Mouse (Mus musculus) adrenal gland, adult 2 months (tissue): ENCODE results near the gene Atxn2l. TPM values are rescaled to one million over a fixed set of nuclear protein-coding genes. Genes with fewer than 3 reads are reported as not detected.

ENCODE experiments used
- DNase-seq: peaks from one replicate; pipeline ENCODE4 v3.0.0; 2021
- polyA plus RNA-seq: library from polyadenylated mRNA; depleted of rRNA; stranded (reverse); fragments of >200 nt; gene quantifications from 2 replicates; pipeline ENCODE4 v1.2.3, GENCODE M21; 2012; rRNA removed
- total RNA-seq, 2 experiments: library from RNA; stranded (reverse); gene quantifications; 2 replicates each; pipeline ENCODE4 v1.2.3; 2021

The Atxn2l gene
- total and polyA plus RNA-seq, 3 experiments = 83.7 to 474 (median 108) TPM

DNA sequence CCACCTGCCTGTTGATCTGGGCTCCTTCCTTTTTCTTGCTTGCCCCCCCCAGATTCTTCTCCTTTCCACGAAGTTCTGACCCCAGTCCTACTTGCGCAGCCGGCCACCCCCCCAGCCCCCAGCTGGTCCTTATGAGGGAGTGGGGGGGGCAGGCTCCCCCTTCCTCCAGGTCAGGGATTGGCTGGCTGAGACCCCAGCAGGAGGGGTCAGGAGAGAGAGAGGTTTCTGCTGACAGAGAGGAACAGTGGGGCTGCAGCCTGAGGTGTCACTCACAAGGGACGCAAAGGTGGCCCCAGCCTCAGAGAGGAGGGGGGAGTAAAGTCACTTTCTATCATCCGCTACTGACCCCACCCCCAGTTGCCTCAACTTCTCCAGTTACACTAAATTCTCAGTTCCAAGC, 40.2 kb downstream of the Atxn2l start, which contains the start of gene Atp2a1:
Atp2a1 (minus strand) TSS at position 105 of the 400 bp plus-strand sequence.
- DNase-seq = no peak

DNA sequence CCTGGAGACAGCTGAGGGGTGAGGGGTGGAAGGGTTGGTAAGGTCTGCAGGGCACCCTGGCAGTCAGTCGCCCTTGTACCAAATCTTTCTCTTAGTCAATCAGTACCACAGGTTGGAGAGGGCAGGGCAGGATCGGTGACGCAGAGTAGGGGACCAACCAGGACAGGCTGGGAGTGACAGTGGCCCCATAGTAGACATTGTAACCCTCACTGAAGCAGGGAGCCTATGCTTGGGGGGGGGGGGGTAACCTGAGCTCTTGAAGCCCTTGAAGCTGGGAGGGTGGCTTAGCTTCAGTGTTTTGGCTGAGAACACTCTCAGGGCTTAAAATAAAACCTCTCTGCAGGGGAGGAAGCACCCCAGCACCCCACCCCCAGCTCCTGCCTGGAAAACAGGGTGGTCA, 41.6 kb downstream of the Atxn2l start:
- no peak for DNase-seq

DNA sequence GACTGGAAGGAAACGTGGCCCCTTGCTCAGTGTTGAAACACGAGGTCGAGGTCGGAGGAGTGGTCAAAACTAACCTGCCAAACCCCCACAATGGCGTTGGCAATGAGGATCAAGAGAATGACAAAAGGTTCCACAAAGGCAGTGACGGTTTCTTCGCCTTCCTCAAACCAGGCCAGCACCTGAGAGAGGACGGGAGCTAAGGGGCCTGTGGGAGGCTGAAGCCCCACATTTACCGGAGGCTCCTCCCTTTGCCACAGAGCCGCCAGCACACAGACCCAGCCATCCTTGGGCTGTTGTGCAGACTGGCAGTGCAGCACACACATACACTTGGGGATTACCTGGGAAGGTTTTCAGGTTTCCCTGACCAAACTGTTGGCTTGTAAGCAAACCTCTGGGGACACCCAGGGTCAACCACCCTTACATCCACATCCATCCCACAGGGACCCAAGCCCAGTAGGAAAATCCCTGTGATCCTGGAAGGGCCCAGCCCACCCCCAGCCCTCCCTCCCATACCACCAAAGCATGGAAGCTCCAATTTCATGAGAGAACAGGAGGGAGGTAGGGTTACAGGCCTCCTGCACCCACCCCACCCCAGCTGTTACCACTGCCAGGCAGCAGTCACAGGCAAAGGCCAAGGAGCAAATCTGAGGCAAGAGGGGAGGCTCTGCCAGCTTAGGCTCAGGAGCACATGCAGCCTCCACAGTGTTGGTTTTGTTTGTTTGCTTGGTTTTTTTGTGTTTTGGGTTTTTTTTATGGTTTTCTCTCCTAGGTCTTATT, 42.4 kb downstream of the Atxn2l start:
- no peak for DNase-seq

DNA sequence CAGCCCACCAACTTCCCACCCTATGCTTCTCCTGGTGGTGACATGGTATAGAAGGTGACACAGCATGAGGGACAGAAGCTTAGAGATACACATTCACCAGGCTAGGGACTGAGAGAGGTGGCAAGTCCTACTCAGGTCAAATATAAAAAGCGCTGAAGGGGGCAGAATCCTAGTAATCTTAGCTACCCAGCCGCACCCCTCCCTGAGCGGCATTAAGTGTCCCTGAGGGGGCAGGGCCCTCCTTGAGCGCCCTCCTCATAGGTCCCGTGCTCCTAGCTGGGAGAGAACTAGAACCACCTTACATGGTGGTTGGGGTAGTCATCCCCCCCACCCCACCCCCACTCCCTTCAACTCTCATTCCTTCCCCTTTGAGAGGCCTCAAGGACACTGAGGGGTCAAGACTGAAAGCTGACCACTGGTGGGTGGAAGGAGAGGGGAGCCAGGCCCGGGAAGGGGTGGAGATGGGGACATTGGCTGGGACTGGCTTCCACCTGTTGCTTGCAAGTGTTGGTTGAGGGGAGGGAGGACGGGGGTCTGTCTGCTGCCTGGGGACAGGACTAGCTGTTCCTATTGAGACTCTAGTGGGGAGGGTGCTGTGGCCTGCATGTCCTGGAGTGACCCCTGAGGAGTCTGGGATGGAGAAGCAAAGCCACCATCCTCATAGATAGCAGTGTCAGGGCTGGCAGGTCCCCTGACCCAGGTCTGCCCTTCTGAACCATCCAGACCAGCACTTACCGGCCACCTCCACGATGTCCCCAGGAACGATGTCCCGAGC, 44.2 kb downstream of the Atxn2l start:
- DNase-seq = no peak

DNA sequence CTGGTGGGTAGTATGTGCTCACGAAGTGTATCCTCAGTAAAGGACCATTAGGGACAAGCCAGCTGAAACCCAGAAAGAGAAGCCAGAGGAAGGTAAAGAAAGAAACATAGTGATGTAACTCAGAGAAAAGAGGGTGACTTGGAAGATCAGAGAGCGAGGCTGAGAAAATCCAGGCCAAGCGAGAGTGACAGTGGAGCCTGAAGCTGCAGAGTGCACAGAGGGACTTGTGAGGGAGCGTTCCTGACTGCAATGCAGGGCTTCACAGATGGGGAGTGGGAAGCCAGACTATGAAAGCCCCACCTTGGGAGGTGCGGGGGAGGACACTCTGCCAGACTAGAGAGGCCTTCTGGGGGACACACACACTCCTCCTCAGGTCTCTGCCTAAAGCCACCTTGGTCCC, 45.0 kb downstream of the Atxn2l start:
- no peak for DNase-seq

DNA sequence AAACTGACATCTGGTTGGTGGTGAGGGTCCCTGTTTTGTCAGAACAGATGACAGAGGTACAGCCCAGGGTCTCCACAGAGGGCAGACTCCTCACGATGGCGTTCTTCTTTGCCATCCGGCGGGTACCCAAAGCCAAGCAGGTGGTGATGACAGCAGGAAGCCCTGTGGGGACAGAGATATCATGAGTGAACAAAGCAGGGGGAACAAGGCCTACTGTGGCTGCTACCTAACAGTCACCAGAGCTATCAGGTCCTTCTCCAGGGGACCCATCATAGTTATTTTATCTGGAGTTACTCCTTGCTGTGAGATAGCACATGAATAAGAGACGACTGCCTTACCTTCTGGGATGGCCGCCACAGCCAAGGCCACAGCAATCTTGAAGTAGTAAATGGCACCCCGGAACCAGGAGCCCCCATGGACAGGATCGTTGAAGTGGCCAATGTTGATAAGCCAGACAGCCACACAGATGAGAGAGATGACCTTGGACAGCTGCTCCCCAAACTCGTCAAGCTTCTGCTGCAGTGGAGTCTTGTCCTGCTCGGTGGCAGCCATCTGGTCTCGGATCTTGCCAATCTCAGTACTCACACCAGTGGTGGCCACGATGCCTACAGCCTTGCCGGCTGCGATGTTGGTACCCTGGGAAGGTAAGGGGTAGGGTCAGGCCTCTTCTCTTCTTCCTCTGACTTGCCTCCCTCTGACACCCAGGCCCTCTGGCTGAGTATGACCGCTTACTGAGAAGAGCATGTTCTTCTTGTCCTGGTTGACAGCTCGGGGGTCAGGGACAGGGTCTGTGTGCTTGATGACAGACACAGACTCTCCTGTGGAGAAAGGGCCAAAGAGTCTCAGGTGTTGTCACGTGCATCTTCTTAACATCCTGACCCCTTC, 46.6 kb downstream of the Atxn2l start:
- no peak for DNase-seq

DNA sequence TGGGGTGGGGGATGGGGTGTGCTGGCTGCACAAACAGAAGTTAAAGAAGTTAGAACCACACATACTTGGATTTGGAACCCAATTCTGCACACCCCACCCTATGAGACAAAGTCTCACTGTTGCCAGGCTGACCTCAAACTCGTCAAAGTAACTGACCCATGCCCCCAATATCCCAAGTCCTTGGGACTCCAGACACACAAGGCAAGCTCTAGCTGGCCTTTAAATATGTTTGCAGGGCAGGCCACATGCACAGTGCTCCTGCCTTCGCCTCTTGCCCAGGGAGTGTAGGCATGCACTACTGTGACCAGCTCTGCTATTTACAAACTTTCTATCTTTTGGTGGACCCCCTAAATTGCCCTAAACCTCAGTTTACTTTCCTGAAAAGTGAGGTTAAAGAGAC, 48.0 kb downstream of the Atxn2l start:
- DNase-seq = no peak

DNA sequence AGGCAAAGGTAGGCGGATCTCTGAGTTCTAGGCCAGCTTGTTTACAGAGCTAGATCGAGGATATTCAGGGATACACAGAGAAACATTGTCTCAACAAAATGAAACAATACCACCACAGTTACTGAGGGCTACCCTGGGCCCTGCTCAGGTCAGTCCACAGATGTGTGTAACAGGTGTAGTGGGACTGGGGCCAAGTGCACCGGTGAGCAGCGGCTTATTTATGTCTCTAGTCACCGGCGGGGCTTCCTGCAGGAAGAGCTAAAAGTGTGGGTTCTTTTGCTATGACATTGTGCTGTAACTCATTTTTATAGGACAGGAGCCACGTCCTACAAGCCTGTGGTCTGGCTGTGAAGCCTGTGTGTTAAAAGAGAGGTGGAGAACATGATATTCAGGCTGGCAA, 49.4 kb downstream of the Atxn2l start:
- no peak for DNase-seq

DNA sequence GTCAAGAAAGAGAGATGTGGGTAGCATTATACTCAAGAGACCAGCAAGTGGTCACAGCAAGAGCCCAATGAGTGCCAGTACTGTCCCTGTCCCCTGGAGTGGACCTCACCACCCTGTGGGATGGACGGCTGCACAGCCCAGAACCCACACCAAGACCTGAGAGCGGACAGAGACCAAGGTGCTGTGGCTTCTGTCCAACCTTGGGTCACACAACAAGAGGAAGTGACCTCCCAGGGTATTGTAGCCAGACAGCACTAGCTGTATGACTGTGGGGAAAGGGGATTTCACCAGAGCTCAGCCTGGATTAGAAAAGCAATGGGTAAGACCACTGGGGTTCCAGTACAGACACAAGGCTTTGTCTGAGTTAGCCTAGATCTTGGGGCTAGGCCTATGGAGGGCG, 51.0 kb downstream of the Atxn2l start:
- no peak for DNase-seq

DNA sequence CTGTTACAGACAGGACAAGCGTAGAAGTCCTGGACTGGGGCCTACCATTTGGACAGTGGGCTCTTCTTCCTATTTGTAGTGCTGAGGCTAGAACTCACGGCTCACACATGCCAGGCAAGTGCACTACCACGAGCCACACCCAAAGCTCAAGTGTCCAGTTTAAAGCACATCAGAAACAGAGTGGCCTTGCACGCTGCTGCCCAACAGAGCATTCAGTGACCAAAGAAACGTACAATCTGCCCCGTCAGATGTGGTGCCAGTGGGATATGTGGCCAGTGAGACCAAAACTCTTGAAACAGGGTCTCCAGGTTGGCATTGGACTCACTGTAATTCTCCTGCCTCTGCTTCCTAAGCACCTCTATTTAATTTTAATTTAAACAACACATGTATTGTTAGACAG, 52.6 kb downstream of the Atxn2l start:
- DNase-seq = no peak

DNA sequence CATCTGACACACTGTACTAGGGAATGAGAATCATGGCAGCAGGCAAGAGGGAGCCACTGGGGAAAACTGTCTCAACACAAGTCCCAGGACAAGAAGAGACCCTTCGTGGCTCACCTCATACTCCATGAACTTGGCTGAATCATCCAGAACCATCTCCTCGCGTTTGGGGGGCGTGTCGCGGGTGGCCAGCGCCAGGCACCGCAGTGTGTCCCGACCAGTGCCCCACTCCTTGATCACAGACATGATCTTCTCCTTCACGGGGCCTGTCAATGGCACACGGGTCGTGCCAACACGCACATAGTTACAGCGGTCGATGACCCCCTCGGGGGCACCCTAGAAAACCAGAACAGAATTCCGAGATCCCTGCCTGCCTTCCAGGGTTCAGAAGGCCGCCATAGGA, 53.2 kb downstream of the Atxn2l start:
- DNase-seq = no peak

DNA sequence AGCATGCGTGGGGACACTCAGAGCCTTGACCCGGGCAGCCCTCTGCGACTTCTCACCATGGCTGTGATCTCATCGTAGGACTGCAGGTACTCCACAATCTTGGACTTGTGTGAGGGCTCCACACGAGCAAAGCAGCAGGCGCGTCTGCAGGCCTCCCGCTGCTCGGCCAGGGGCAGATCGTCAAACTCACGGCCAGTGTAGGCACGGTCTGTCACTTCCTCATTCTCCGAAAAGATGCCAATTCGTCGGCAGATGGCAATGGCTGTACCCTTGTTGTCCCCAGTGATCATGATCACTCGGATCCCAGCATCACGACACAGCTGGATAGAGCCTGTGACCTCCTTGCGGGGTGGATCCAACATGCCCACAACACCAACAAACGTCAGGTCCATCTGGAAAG, 54.8 kb downstream of the Atxn2l start:
- DNase-seq = no peak

DNA sequence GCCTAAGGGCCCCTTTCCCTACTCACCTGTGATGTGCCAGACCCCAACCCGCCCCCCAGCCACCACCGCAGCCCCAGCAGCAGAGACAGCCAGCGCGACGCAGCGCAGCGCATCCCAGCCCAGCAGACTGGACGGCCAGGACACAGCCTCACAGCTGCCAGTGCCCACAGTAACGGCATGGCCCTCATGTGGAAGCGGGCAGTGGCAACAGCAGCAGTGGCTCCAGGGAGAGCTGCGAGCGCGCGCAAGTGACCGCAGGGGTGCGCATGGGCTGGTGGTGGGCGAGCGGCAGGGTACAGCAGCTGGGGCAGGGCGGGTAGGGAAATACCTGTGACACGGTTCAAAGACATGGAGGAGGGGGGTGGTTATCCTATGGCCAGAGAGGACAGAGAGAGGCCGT, 57.0 kb downstream of the Atxn2l start:
- DNase-seq = no peak

DNA sequence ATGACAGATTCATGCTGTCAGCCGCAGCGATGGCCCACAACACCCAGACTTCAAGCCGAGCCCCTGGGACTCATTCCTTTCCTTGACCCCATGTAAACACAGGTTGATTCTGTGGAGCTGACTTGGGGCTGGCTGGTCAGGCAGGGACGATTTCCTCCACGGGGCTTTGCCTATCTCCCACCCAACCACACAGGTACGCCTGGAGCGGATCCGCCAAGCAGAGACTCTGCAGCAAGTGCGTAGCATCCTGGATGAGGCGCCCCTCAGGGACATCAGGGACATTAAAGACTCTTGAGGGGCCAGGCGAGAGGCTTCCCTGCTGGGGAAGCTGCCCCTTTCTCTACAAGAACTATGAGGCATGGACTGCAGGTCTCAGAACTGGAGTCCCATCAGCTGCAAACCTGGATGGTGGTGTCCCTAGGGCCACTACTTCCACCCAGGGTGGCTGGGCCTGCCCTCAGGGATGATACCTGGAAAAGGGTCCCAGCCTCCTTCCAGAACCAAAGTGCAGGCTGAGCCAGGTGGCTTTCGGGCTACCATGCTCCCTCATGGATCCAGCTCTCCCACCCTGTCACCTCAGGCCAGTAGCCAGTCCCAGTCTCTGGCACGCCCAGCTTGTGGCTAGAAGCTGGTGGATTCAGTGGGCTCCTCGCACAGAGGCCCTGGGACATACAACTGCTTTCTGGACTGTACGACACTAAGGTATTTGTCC, 58.0 kb downstream of the Atxn2l start:
- DNase-seq = no peak

DNA sequence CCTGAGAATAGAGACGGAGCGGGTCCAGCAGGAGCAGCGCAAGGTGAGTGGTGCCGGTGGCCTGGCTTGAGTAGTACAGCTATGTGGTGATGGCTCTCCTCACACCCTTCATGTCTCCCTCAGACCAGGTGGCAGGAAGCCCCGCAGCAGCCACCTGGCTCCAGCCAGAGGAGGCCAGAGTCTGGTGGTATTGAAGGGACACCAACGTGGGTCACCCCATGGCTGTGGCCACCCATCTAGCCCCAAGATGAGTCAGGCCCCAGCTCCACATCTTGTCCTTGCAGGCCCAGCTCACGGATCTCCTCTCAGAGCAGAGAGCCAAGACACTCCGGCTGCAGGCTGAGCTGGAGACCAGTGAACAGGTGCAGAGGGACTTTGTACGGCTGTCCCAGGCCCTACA, 58.7 kb downstream of the Atxn2l start:
- no peak for DNase-seq

DNA sequence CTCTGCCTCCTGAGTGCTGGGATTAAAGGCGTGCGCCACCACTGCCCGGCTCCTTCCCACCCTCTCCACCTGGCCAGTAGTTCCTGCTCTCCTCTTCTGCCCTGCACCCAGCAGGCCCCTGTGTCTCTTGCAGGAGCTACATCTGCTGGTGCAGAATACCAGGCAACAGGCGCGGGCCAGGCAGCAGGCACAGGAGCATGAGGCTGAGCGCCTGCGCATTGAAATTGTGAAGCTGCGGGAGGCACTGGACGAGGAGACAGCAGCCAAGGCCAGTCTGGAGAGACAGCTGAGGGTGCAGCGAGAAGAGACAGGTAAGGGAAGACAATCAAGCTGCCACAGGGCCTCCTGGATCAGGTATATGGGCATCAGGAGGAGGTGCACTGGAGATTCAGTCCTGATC, 59.2 kb downstream of the Atxn2l start:
- no peak for DNase-seq

Other genes starting within 250 kb of the Atxn2l start
- 10 to 100 TPM; 32.4 to 91.1 TPM for gene Sbk1, start 230.8 kb downstream of the Atxn2l start, total RNA-seq
- 112 and 178 TPM in 2 replicates for gene Sbk1, start 230.8 kb downstream of the Atxn2l start, polyA plus RNA-seq
- gene Lat, start 133.9 kb downstream of the Atxn2l start, total RNA-seq = 1 to 10 TPM in 1 of 2 experiments, under 1 TPM in 1; 0.43 to 1.1 TPM
- gene Lat, start 133.9 kb downstream of the Atxn2l start, polyA plus RNA-seq = 1.2 and 2.0 TPM in 2 replicates
- 10 to 100 TPM; 31.3 to 39.0 TPM for gene Spns1, start 126.0 kb downstream of the Atxn2l start, total RNA-seq
- gene Spns1, start 126.0 kb downstream of the Atxn2l start, polyA plus RNA-seq = 223 and 234 TPM in 2 replicates
- gene Nfatc2ip, start 106.7 kb downstream of the Atxn2l start, total RNA-seq = 1 to 10 TPM; 5.6 to 8.2 TPM
- 4.9 and 5.4 TPM in 2 replicates for gene Nfatc2ip, start 106.7 kb downstream of the Atxn2l start, polyA plus RNA-seq
- gene Cd19, start 88.5 kb downstream of the Atxn2l start, total RNA-seq = under 1 TPM; 0.24 to 0.29 TPM
- 0.50 and 0.73 TPM in 2 replicates for gene Cd19, start 88.5 kb downstream of the Atxn2l start, polyA plus RNA-seq
- 10 to 100 TPM; 39.5 to 73.6 TPM for gene Rabep2, start 74.7 kb downstream of the Atxn2l start, total RNA-seq
- 55.5 and 69.8 TPM in 2 replicates for gene Rabep2, start 74.7 kb downstream of the Atxn2l start, polyA plus RNA-seq
- not detected for gene Atp2a1, start 40.3 kb downstream of the Atxn2l start, total RNA-seq
- not detected in 2 replicates for gene Atp2a1, start 40.3 kb downstream of the Atxn2l start, polyA plus RNA-seq
- 10 to 100 TPM; 54.4 to 61.2 TPM for gene Sh2b1, start 28.0 kb downstream of the Atxn2l start, total RNA-seq
- gene Sh2b1, start 28.0 kb downstream of the Atxn2l start, polyA plus RNA-seq = 90.7 and 93.9 TPM in 2 replicates
- gene Tufm, start 16.1 kb downstream of the Atxn2l start, total RNA-seq = 100 to 1,000 TPM; 217 to 239 TPM
- gene Tufm, start 16.1 kb downstream of the Atxn2l start, polyA plus RNA-seq = 236 and 278 TPM in 2 replicates
- 100 to 1,000 TPM; 236 to 240 TPM for gene Eif3c, start 63.0 kb upstream of the Atxn2l start, total RNA-seq
- 97.2 and 133 TPM in 2 replicates for gene Eif3c, start 63.0 kb upstream of the Atxn2l start, polyA plus RNA-seq
- 1 to 10 TPM; 2.0 to 4.7 TPM for gene Apobr, start 81.5 kb upstream of the Atxn2l start, total RNA-seq
- 5.3 and 7.5 TPM in 2 replicates for gene Apobr, start 81.5 kb upstream of the Atxn2l start, polyA plus RNA-seq
- 10 to 100 TPM; 33.2 to 47.4 TPM for gene Cln3, start 82.4 kb upstream of the Atxn2l start, total RNA-seq
- gene Cln3, start 82.4 kb upstream of the Atxn2l start, polyA plus RNA-seq = 52.8 and 56.1 TPM in 2 replicates
- gene Il27, start 91.5 kb upstream of the Atxn2l start, total RNA-seq = not detected
- gene Il27, start 91.5 kb upstream of the Atxn2l start, polyA plus RNA-seq = 0.13 and 0.19 TPM in 2 replicates
- gene Nupr1, start 127.4 kb upstream of the Atxn2l start, total RNA-seq = 10 to 100 TPM; 22.9 to 26.3 TPM
- gene Nupr1, start 127.4 kb upstream of the Atxn2l start, polyA plus RNA-seq = 2.8 and 4.4 TPM in 2 replicates
- 10 to 100 TPM; 39.9 to 49.7 TPM for gene Sgf29, start 145.9 kb upstream of the Atxn2l start, total RNA-seq
- gene Sgf29, start 145.9 kb upstream of the Atxn2l start, polyA plus RNA-seq = 64.5 and 74.4 TPM in 2 replicates
- gene Sult1a1, start 173.0 kb upstream of the Atxn2l start, total RNA-seq = 10 to 100 TPM; 48.1 to 52.7 TPM
- gene Sult1a1, start 173.0 kb upstream of the Atxn2l start, polyA plus RNA-seq = 29.3 and 34.3 TPM in 2 replicates
- gene Bola2, start 192.0 kb upstream of the Atxn2l start, total RNA-seq = 100 to 1,000 TPM; 101 to 104 TPM
- 44.1 and 48.7 TPM in 2 replicates for gene Bola2, start 192.0 kb upstream of the Atxn2l start, polyA plus RNA-seq
- gene Slx1b, start 192.3 kb upstream of the Atxn2l start, total RNA-seq = 10 to 100 TPM; 11.3 to 13.5 TPM
- 35.0 and 35.7 TPM in 2 replicates for gene Slx1b, start 192.3 kb upstream of the Atxn2l start, polyA plus RNA-seq
- gene Coro1a, start 204.3 kb upstream of the Atxn2l start, total RNA-seq = 10 to 100 TPM; 11.6 to 24.3 TPM
- gene Coro1a, start 204.3 kb upstream of the Atxn2l start, polyA plus RNA-seq = 49.5 and 67.1 TPM in 2 replicates